Mouse (Mus musculus): ENCODE measurements around the gene Ryr2. TPM values are rescaled to one million over a fixed set of nuclear protein-coding genes. Genes with fewer than 3 reads are reported as not detected.
A peak's percentile ranks its signal among the peaks of the same experiment; 100 is the strongest.
"Not testable (repeated sequence)": the region's sequence is repeated elsewhere in the genome, so short reads cannot be mapped to it uniquely, and the experiment has no call there.

Gene Ryr2
- total RNA-seq (2021): 10 to 100 TPM in 1 of 2 experiments, 1 to 10 TPM in 1; 7.9 to 13.5 TPM
- long read RNA-seq, experiment 1, partial matches to known transcripts: 0 of 2 reads
- long read RNA-seq, experiment 1, other reads (novel, unspliced or antisense): 2 of 2 reads
- long read RNA-seq, experiment 2: 0 reads

GRCm38 (mm10) chr13:12106662-12107632 lies at the start of gene Ryr2:
Gene Ryr2 (minus strand): TSS chr13:12106945.
- peak; percentile 83 for DNase-seq

- no peak for DNase-seq
Measured at GRCm38 (mm10) chr13:12153922-12154321, 47.2 kb upstream of the Ryr2 start.

GRCm38 (mm10) chr13:12146918-12147507 lies 40.3 kb upstream of the Ryr2 start:
- DNase-seq: no peak

- no peak for DNase-seq
Measured at GRCm38 (mm10) chr13:12146402-12146801, 39.7 kb upstream of the Ryr2 start.

- no peak for DNase-seq
Measured at GRCm38 (mm10) chr13:12143347-12143746, 36.6 kb upstream of the Ryr2 start.

GRCm38 (mm10) chr13:12136461-12136860 lies 29.7 kb upstream of the Ryr2 start:
- DNase-seq: not testable (repeated sequence)

GRCm38 (mm10) chr13:12133549-12133948 lies 26.8 kb upstream of the Ryr2 start:
- DNase-seq: no peak

GRCm38 (mm10) chr13:12132160-12132710 lies 25.5 kb upstream of the Ryr2 start:
- peak; percentile 23 for DNase-seq

- DNase-seq: no peak
Measured at GRCm38 (mm10) chr13:12129121-12129520, 22.4 kb upstream of the Ryr2 start.

- no peak for DNase-seq
Measured at GRCm38 (mm10) chr13:12126099-12126498, 19.4 kb upstream of the Ryr2 start.

GRCm38 (mm10) chr13:12124940-12125540 lies 18.3 kb upstream of the Ryr2 start:
- DNase-seq: peak; percentile 40

- DNase-seq: no peak
Measured at GRCm38 (mm10) chr13:12115551-12115950, 8.8 kb upstream of the Ryr2 start.

GRCm38 (mm10) chr13:12114816-12115215 lies 8.1 kb upstream of the Ryr2 start:
- DNase-seq: no peak

GRCm38 (mm10) chr13:12108955-12109354 lies 2.2 kb upstream of the Ryr2 start:
- DNase-seq: no peak

GRCm38 (mm10) chr13:12105830-12106628 lies 716 bp downstream of the Ryr2 start:
- peak; percentile 51 for DNase-seq

GRCm38 (mm10) chr13:12105231-12105829 lies 1.4 kb downstream of the Ryr2 start:
- DNase-seq: peak; percentile 7

- no peak for DNase-seq
Measured at GRCm38 (mm10) chr13:12104318-12104717, 2.4 kb downstream of the Ryr2 start.

GRCm38 (mm10) chr13:12103017-12103416 lies 3.7 kb downstream of the Ryr2 start:
- DNase-seq: no peak

GRCm38 (mm10) chr13:12099446-12099845 lies 7.3 kb downstream of the Ryr2 start:
- DNase-seq: no peak

GRCm38 (mm10) chr13:12098981-12099380 lies 7.8 kb downstream of the Ryr2 start:
- no peak for DNase-seq

GRCm38 (mm10) chr13:12096382-12096932 lies 10.3 kb downstream of the Ryr2 start:
- peak; percentile 7 for DNase-seq

Measured in adrenal gland, postnatal 10 days (tissue).